Mouse (Mus musculus): ENCODE results near the gene Lyst.

The Lyst gene

DNA sequence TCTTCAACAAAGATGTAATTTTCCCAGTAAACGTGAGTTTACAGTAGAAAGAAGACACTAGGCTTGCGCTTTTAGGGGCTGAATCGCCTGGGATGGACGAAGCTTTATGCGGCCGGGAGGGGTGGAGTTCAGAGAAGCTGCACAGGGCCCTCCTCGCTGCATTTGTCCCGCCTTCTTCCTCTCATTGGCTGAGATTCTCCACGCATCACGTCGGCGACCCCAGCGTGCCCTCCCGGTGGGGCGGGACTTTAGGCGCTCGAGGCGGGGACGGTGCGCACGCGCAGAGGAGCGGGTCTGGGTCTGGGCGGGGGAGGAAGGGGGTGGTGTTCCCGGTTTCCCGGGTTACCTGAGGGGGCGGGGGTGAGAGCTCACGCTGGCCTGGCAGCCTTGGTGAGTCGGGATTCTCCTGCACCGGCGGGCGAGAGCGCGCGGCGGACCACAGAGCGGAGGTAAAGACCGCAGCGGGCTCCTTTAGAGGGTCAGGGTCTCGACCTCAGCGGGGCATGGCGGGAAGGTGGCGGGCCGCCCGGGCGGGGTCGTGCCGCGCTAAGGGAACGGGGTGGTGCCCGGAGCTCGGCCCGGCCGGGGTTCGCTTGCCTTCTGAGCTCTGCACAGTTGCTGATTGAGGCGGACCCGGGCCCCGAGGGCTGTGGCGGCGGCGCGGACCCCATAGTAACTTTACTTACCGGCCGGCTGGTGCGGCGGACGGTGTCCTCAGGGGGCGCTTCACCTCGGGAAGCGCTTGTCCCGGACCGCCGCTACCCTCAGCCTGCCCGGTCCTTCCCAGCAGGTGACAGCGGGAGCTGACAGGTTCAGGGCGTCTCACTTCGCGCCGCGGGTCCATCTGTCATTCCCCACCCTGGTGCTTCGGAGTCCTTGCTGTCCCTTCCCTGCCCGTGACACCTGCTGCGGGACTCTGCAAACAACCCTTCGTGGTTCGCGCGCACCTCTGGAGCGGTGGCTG lies at the start of gene Lyst:
Gene Lyst (plus strand): TSS at position 350 of the 964 bp plus-strand sequence.
- DNase-seq (ENCODE audit: low read depth, low spot score), result peak; percentile 99

DNA sequence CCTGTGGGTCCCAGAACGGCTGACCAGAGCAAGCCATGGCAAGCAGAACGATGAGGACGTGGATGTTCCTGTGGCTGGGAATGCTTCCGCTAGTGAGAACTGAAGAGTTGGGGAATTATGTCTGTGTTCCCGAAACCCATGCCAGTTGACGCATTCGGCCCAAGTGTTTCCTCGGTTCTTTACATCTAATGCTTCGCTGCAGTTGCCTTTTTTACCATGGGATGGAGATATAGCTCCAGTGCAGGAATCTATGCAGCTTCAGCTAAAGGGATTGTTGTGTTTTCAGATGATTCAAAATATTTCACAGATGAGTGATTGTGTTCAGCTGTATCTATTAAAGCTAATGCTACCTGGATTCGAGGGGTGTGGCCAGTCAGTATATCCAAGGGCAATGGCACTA lies 47.1 kb upstream of the Lyst start:
- DNase-seq (ENCODE audit: low read depth, low spot score), result peak; percentile 63

GRCm38 (mm10) chr13:13546792-13547191 lies 43.4 kb upstream of the Lyst start:
- peak; percentile 94 for DNase-seq (ENCODE audit: low read depth, low spot score)

GRCm38 (mm10) chr13:13547889-13548288 lies 42.3 kb upstream of the Lyst start:
- DNase-seq (ENCODE audit: low read depth, low spot score), result no peak

DNA sequence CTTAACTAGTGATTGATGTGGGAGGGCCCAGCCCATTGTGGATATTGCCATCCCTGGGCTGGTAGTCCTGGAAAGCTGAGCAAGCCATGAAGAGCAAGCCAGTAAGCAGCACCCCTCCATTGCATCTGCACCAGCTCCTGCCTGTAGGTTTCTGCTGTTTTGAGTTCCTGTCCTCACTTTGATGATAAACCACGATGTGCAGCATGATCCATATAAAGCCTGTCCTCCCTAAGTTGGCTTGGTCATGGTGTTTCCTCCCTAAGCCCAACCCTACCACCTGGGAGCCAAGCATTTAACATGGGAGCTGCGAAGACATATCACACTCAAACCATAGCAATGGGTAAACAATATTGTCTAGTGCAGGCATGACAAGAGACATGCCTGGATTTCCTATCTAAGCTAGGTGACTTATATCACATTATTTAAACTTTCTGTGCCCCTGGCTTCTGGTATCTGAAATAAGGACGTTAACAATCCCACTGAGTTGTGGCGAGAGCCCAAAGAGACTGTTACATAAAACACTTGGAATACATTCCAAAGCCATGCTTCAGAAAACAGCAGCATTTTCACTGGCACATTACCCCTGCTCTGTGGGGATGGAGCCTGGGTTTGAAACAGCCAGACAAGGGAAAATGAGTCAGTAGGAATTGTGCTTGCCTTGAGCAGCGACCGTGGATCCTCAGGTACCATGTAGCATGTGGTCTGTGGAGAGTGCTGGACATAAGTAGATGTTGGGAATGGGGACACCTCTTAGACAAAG lies 41.6 kb upstream of the Lyst start:
- DNase-seq (ENCODE audit: low read depth, low spot score), result peak; percentile 59

DNA sequence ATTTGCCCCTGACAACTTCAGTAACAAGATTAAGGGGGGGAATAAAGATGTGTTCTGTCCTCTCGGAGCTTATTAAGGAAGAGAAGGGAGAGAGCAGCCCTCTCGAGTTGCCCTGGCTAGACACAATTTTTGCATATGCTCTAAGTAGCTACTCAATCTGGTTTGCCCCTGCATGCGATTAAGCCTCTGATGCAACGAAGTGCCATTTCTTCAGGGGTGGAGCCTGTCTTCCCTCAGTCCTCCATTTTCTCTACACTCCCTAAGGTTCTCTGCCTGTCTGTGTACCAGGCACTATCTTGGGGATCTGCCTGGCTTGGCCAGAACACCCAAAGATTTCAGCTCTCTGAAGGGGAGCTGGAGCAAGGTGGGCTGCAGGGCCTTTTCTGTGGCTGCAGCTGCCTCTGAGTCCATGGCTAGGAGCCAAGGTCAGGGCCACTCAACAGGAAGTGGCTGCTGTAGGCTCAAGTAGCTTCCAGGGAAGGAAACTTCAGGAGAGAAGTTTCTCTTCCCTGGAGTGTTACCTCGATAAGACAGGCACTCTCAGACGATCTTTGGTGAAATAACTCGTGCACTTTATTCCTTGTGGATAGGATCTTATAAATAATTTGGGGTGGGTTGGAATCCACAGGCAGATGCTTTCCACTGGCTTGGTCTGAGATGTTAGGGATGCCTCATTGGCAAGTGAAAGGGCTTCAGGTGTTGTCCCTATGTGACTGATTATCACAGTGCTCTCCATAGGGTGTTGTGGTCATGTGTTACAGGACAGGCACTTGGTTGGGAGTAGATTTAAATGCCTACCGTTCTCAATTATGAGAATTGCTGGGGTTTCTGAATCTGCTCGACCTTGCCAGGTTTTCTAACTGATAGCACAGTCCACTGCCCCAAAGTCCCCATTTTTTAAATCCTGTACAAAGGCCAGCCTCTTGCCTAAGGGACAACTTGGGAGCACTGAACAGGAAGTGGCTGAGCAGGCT lies 40.2 kb upstream of the Lyst start:
- no peak for DNase-seq (ENCODE audit: low read depth, low spot score)

DNA sequence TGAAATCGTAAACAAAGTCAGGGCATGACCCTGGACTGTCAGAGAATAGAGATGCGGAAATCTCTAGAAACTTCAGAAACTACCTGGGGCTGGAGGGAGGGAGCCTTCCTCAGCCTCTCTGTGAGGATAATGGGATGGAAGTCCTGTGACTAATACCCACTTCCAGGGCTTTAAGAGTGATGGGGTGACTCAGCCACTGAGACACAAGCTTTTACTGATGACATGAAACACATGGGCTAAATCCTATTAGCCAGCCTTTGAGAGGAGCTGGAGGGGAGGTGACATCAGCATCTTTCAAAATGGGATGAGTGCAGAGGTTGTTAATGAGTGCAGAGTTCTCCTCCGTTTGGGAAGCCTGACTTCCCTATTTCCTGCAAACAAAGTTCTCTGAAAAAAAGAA lies 38.2 kb upstream of the Lyst start:
- DNase-seq (ENCODE audit: low read depth, low spot score), result peak; percentile 61

- DNase-seq (ENCODE audit: low read depth, low spot score), result no peak
These were observed 36.5 kb upstream of the Lyst start for GRCm38 (mm10) chr13:13553660-13554059.

DNA sequence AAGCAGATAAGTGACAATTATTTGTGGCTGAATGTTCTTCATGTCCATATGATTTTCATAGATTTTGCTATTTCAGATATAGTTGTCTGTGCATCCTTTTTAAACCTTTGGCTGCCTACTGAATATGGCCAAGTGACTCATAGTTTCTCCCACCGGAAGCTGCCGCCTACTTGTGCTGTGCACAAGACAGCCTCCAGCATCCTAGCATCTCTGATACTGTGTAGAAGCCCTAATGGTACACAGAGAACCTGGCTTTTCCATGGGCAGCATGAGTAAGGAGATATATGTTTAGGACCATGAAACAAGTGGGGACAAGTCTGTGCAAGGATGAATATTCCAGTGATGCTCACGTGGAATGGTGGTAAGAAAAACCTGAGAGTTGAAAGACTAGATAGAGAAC lies 35.0 kb upstream of the Lyst start:
- peak; percentile 84 for DNase-seq (ENCODE audit: low read depth, low spot score)

- peak; percentile 76 for DNase-seq (ENCODE audit: low read depth, low spot score)
These were observed 33.0 kb upstream of the Lyst start for GRCm38 (mm10) chr13:13557001-13557743.

DNA sequence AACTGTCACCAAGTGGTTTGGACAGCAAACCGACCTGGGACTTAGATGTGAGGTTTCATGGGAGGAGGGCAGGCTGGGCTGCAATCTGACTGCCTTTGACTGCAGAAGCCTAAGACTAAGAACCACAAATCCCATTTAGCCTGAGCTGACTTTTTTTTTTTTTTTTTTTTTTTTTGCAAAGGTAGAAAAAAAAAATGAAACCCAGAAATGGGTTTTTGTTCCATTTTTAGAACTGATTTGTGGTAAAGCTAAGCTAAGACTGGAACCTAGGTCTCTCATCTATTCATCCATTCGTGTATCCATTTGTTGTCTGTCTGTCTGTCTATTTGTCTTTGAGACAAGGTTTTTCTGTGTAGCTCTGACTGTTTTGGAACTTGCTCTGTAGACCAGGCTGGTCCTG lies 31.9 kb upstream of the Lyst start:
- no peak for DNase-seq (ENCODE audit: low read depth, low spot score)

DNA sequence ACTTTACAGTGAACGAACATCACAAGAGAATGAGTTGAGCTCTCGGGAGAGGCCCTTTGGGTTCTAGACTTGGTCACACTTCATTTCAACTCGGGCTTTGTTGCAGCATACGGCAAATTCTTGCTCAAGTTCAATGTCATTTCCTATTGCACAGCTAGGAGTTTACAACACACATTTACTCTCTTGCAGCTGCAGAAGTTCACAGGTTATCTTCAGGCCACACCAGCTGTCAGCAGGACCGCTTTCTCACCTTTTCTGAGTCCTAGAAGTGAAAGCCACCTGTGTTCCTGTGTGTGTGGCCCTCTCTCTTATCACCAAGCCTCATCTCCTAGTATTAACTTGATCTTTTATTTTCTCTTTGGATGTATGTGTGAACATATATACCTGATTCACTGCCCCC lies 31.3 kb upstream of the Lyst start:
- DNase-seq (ENCODE audit: low read depth, low spot score), result no peak

DNA sequence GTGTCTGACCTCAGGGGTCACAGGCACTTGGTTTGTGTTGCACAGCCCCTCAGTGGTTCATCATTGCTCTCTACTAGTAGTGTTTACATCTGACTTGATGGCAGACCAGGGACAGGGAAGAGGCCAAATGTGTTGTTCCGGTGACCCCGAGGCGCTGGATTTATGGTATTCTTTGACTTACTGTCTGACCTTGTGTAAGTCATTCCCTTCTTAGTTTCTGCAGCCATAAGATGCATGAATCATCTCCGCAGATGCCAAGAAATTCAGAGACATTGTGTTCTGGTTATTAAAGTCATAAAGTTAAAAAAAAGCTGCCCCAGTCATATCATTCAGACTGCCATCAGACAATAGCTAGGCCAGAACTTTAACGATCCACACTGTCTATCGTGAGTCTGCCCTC lies 27.6 kb upstream of the Lyst start:
- no peak for DNase-seq (ENCODE audit: low read depth, low spot score)

DNA sequence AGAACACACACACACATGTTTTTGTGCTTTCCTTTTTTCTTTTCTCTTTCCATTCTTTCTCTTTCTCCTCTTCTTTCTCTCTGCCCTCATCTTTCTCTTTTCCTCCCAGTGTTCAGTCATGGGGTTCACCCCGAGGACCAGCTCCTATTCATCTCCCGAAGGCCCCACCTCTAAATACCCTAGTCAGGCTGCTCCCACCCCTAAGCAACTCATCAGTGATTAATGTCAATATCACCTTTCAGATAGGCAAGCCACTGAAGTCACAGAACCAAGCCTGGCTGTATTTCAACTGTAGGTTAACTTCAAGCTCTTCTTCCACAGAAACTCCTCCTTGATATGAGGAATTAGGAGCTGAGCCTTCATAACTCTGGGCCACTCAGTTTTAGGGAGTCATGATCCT lies 26.1 kb upstream of the Lyst start:
- DNase-seq (ENCODE audit: low read depth, low spot score), result no peak

DNA sequence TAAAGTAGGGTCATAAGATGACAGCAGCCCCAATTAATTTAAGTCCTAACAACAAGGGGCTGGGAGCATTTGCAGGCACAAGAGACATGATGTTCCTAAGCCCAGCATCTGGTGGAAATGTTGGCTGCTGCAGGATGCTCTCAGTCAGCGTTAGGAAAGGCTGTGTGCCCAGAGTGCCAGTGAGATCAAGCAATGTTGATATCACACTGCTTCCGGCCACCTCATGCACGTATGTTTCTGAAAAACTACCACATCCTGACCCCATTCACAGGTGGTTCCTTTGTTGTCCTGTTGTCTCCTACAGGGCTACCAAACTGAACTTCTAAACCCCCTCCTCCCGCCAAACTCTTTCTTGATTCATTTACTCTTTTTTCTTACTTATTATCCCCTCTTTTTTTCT lies 25.7 kb upstream of the Lyst start:
- DNase-seq (ENCODE audit: low read depth, low spot score), result no peak

DNA sequence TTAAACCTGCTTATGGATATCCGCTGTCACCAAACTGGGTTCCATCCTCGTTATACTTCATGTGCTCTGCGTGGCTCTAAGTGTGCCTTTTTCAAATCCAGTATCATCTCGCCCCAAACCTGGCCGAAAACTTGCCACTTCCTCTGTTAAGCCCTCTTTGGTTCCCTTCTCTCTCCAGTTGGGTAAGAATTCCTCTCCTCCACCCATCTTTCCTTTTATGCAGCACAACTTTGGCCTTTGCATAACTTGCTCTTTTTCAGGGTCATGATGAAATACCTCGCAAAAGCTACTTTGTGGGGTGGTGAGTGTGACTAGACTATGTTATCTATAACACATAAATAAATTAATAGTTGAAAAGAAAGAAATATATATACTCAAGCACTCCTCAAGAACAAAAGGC lies 22.6 kb upstream of the Lyst start:
- DNase-seq (ENCODE audit: low read depth, low spot score), result no peak

DNA sequence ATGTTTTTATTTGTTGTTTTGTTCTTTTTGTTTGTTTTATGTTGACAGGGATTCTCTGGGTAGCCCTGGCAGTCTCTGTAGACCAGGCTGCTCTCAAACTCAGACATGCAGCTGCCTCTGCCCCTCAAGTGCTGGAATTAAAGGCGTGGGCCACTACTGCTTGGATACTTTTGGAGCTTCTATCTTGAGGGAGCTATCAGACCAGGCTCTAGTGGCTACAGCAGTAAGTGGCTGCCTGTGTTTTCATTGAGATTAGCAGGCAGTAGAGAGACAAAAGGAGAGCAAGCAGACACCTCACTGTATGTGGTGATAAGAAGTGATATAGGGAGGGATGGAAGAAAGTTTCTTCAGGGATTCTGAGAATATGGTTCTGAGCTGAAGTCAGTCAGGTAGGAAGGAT lies 21.4 kb upstream of the Lyst start:
- DNase-seq (ENCODE audit: low read depth, low spot score), result no peak

DNA sequence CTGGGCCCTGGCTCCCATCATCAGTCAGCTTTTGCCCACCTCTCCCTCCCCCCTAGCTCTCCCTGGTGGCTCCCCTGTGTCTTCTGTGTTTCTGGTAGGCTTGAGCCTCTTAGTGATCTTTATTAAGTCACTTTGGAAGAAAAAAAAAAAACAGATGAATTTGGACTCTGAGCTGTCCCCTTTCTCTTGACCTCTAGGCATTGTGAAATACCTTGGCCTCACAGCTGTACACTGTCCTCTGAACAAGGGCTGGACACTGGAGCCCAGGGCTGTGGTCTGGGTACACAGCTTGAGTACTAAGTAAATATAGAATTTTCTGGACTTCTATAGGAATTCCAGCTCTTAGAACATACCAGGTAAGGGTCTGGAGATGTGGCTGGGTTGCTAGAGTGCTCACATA lies 20.6 kb upstream of the Lyst start:
- DNase-seq (ENCODE audit: low read depth, low spot score), result no peak

GRCm38 (mm10) chr13:13572060-13572835 lies 17.9 kb upstream of the Lyst start:
- DNase-seq (ENCODE audit: low read depth, low spot score), result no peak

- no peak for DNase-seq (ENCODE audit: low read depth, low spot score)
These were observed 17.3 kb upstream of the Lyst start for GRCm38 (mm10) chr13:13572941-13573340.
